Mouse (Mus musculus): ENCODE measurements at regions not wholly inside any gene's neighbourhood (a gene's known extent, or its start where the extent isn't known, plus 50 kb on each side); places are given as distances from the start of the nearest gene placed in this dataset.

- H3K36me3 ChIP-seq (ENCODE audit: control insufficient read depth, insufficient read depth, low read length), result no peaks in the 10 kb centered on the region
- no peak for TF ChIP-seq POLR2A (IDR thresholded peaks at IDR 0.05; ENCODE audit: low read depth, low read length)
- no peak for TF ChIP-seq CTCF (conservative IDR thresholded peaks at IDR 0.05; ENCODE audit: insufficient read depth, insufficient read length, low read depth, low read length)
- WGBS, result 78% methylated on average over 14 of the region's 14 CpGs
- H3K4me1 ChIP-seq (ENCODE audit: control insufficient read depth, insufficient read depth, low read length), result no peaks in the 10 kb centered on the region
- H3K27me3 ChIP-seq (replicated peaks; ENCODE audit: control insufficient read depth, insufficient read depth, low read length), result no peaks in the 10 kb centered on the region
- H3K27ac ChIP-seq (ENCODE audit: insufficient read depth, low read depth, low read length), result no peak overlapping the region
- no peak for DNase-seq
- no peak overlapping the region for H3K4me3 ChIP-seq (ENCODE audit: insufficient read depth, low read depth, low read length)
Measured at GRCm38 (mm10) chr2:17837541-17838380, 106.5 kb upstream of the Nebl start.

DNA sequence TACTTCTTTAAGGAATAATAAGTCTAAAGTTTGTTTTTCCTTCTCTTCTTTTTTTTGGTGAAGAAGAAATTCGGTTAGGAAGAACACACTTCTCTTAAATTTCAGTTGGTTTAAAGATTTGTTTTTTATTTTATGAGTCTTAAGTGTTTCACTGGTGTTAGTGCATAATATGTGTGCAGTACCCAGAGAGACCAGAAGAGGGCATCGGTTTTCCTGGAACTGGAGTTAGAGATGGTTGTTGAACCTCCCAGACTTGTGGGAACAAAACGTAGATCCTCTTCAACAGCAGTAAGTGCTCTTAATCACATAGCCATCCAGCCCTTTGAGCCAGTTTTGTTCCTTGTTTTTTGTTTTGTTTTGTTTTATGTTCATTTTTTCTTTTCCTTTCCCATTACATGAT is 101.5 kb upstream of the Nebl start:
- Histone ChIP-seq H3K36me3 (ENCODE audit: control insufficient read depth, insufficient read depth, low read length) (no peaks in the 10 kb centered on the region), H3K27ac (ENCODE audit: insufficient read depth, low read depth, low read length) (no peak overlapping the region), H3K4me1 (ENCODE audit: control insufficient read depth, insufficient read depth, low read length) (no peaks in the 10 kb centered on the region), H3K27me3 (replicated peaks; ENCODE audit: control insufficient read depth, insufficient read depth, low read length) (no peaks in the 10 kb centered on the region), H3K4me3 (ENCODE audit: insufficient read depth, low read depth, low read length) (no peak overlapping the region)
- WGBS, result 77% methylated on average over 3 of the region's 3 CpGs
- DNase-seq, result no peak
- TF ChIP-seq POLR2A (IDR thresholded peaks at IDR 0.05; ENCODE audit: low read depth, low read length), result no peak
- TF ChIP-seq CTCF (conservative IDR thresholded peaks at IDR 0.05; ENCODE audit: insufficient read depth, insufficient read length, low read depth, low read length), result no peak

GRCm38 (mm10) chr2:17830216-17830615 is 99.0 kb upstream of the Nebl start:
- Histone ChIP-seq H3K27me3 (replicated peaks; ENCODE audit: control insufficient read depth, insufficient read depth, low read length) (no peaks in the 10 kb centered on the region), H3K36me3 (ENCODE audit: control insufficient read depth, insufficient read depth, low read length) (no peaks in the 10 kb centered on the region), H3K27ac (ENCODE audit: insufficient read depth, low read depth, low read length) (no peak overlapping the region), H3K4me1 (ENCODE audit: control insufficient read depth, insufficient read depth, low read length) (no peaks in the 10 kb centered on the region), H3K4me3 (ENCODE audit: insufficient read depth, low read depth, low read length) (no peak overlapping the region)
- TF ChIP-seq POLR2A (IDR thresholded peaks at IDR 0.05; ENCODE audit: low read depth, low read length) (no peak), CTCF (conservative IDR thresholded peaks at IDR 0.05; ENCODE audit: insufficient read depth, insufficient read length, low read depth, low read length) (no peak)
- WGBS, result 85% methylated on average over 5 of the region's 5 CpGs
- no peak for DNase-seq

GRCm38 (mm10) chr2:17825271-17825670 is 94.0 kb upstream of the Nebl start:
- Histone ChIP-seq H3K36me3 (ENCODE audit: control insufficient read depth, insufficient read depth, low read length) (no peaks in the 10 kb centered on the region), H3K27ac (ENCODE audit: insufficient read depth, low read depth, low read length) (no peak overlapping the region), H3K27me3 (replicated peaks; ENCODE audit: control insufficient read depth, insufficient read depth, low read length) (no peaks in the 10 kb centered on the region), H3K4me1 (ENCODE audit: control insufficient read depth, insufficient read depth, low read length) (no peaks in the 10 kb centered on the region), H3K4me3 (ENCODE audit: insufficient read depth, low read depth, low read length) (no peak overlapping the region)
- 94% methylated on average over 2 of the region's 2 CpGs for WGBS
- no peak for DNase-seq
- no peak for TF ChIP-seq CTCF (conservative IDR thresholded peaks at IDR 0.05; ENCODE audit: insufficient read depth, insufficient read length, low read depth, low read length)
- no peak for TF ChIP-seq POLR2A (IDR thresholded peaks at IDR 0.05; ENCODE audit: low read depth, low read length)

DNA sequence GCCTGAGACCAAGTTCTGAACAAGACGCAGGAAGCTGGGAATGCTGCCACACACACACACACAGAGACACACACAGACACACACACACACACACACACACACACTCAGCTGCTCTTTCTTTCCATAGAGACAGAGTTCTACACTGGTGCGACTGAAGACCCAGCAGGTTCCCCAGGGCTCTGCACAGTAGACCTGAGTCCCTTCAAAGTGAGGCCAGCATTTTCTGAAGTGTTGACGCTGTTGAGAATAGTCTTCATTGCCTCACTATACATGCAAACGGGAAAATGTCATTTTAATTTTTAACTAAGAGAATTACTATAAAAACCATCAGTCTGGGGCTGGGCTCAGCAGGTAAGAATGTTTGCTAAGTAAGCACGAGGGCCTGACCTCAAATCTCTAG is 92.9 kb upstream of the Nebl start:
- Histone ChIP-seq H3K27ac (ENCODE audit: insufficient read depth, low read depth, low read length) (no peak overlapping the region), H3K27me3 (replicated peaks; ENCODE audit: control insufficient read depth, insufficient read depth, low read length) (no peaks in the 10 kb centered on the region), H3K36me3 (ENCODE audit: control insufficient read depth, insufficient read depth, low read length) (no peaks in the 10 kb centered on the region), H3K4me1 (ENCODE audit: control insufficient read depth, insufficient read depth, low read length) (no peaks in the 10 kb centered on the region), H3K4me3 (ENCODE audit: insufficient read depth, low read depth, low read length) (no peak overlapping the region)
- no peak for DNase-seq
- no peak for TF ChIP-seq CTCF (conservative IDR thresholded peaks at IDR 0.05; ENCODE audit: insufficient read depth, insufficient read length, low read depth, low read length)
- no peak for TF ChIP-seq POLR2A (IDR thresholded peaks at IDR 0.05; ENCODE audit: low read depth, low read length)
- WGBS, result 63% methylated on average over 5 of the region's 5 CpGs

DNA sequence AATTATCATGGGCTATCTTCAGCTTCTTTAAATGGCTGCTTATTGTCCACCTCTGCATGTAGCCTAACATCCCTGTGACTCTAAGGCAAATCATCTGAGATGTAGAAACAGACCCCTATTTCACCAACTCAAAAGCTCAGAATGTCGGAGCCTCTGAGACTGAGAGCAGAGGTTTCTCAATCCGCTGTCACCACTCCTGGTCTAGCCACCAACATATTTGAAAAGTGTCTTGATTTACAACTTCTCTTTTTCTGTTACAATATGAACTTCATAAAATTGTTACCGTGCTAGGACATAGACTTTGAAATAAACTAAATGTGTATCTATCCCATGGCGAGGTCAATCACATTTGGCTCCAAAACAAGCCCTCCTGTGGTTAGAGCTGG is 91.3 kb upstream of the Nebl start:
- 88% methylated on average over 4 of the region's 4 CpGs for WGBS
- H3K36me3 ChIP-seq (ENCODE audit: control insufficient read depth, insufficient read depth, low read length), result no peaks in the 10 kb centered on the region

GRCm38 (mm10) chr2:17821878-17822620 is 90.8 kb upstream of the Nebl start:
- H3K27me3 ChIP-seq (replicated peaks; ENCODE audit: control insufficient read depth, insufficient read depth, low read length), result no peaks in the 10 kb centered on the region
- no peaks in the 10 kb centered on the region for H3K4me1 ChIP-seq (ENCODE audit: control insufficient read depth, insufficient read depth, low read length)
- H3K4me3 ChIP-seq (ENCODE audit: insufficient read depth, low read depth, low read length), result no peak overlapping the region
- H3K27ac ChIP-seq (ENCODE audit: insufficient read depth, low read depth, low read length), result no peak overlapping the region
- no peaks in the 10 kb centered on the region for H3K36me3 ChIP-seq (ENCODE audit: control insufficient read depth, insufficient read depth, low read length)
- 70% methylated on average over 13 of the region's 13 CpGs for WGBS
- TF ChIP-seq POLR2A (IDR thresholded peaks at IDR 0.05; ENCODE audit: low read depth, low read length), result no peak
- no peak for TF ChIP-seq CTCF (conservative IDR thresholded peaks at IDR 0.05; ENCODE audit: insufficient read depth, insufficient read length, low read depth, low read length)
- DNase-seq, result no peak

More for the DNA sequence above, 91.3 kb upstream of the Nebl start:
- TF ChIP-seq POLR2A (IDR thresholded peaks at IDR 0.05; ENCODE audit: low read depth, low read length) (no peak), CTCF (conservative IDR thresholded peaks at IDR 0.05; ENCODE audit: insufficient read depth, insufficient read length, low read depth, low read length) (no peak)
- H3K27ac ChIP-seq (ENCODE audit: insufficient read depth, low read depth, low read length), result no peak overlapping the region
- DNase-seq, result no peak
- H3K4me3 ChIP-seq (ENCODE audit: insufficient read depth, low read depth, low read length), result no peak overlapping the region
- H3K4me1 ChIP-seq (ENCODE audit: control insufficient read depth, insufficient read depth, low read length), result no peaks in the 10 kb centered on the region
- H3K27me3 ChIP-seq (replicated peaks; ENCODE audit: control insufficient read depth, insufficient read depth, low read length), result no peaks in the 10 kb centered on the region
